Mouse (Mus musculus) embryonic fibroblast, embryonic 13.5 days (primary cell): ENCODE data around the gene D930048N14Rik.

Experiments
- CTCF ChIP-seq: IDR thresholded peaks from 2 replicates; pipeline ENCODE4 v1.5.1; 2011; ENCODE audit warnings: mild to moderate bottlenecking, control low read depth, low read length, moderate library complexity, borderline replicate concordance; ENCODE audit not compliant: insufficient read depth
- POLR2A ChIP-seq: IDR thresholded peaks from 2 replicates; pipeline ENCODE4 v1.6.1; 2011; ENCODE audit warnings: low read depth, mild to moderate bottlenecking, control low read depth, low read length, moderate library complexity

DNA sequence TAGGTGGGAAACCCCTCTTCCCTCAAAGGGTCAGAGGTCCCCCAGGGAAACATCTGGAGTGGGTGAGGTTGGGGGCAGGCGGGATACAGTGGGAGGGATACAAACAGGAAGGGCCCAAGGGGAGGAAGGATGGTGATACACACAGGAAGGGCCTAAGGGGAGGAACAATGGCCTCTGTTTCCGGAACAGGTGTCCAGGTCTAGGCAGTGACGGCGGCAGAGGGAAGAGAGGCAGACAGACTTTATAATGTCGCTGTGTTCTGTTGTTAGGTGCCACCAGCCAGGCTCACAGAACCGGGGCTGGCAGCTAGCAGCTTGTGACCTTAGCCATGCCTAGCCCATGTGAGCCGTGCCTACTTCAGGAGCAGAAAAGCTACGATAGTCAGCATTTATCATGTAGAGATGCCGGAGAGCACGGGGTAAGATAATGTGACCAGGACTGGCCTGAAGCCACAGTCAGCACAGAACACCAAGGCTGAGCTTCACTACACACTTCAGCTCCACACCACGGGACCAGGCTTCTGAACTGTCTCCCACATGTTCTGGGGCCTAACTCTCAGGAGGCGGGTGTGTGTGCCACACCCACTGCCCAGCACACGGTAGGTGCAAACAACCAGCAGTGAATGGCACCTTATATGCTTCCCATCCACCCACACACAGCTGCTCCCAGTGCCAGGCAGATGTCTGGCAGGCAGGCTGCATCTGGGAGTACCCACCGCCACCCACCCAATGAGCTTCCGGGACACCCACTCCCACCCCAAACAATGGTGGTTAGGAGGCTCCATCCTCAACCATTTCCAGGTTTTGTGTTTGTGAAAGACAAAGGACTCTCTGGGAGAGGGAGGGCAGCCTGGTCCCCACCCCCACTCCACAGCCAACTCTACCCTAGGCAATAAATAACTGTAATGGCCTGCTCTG is 3.7 kb upstream of the D930048N14Rik start:
- TF ChIP-seq CTCF (no peak), POLR2A (no peak)
